Mouse (Mus musculus) 3T3-L1 (cell line): ENCODE results near the gene Tex101.
"Not testable (repeated sequence)": the region's sequence is repeated elsewhere in the genome, so short reads cannot be mapped to it uniquely, and the experiment has no call there.

Source experiments
- DNase-seq: peaks from one replicate; pipeline ENCODE4 v3.0.0-alpha.2; 2015; ENCODE audit warnings: low read depth, low spot score

Gene Tex101

DNA sequence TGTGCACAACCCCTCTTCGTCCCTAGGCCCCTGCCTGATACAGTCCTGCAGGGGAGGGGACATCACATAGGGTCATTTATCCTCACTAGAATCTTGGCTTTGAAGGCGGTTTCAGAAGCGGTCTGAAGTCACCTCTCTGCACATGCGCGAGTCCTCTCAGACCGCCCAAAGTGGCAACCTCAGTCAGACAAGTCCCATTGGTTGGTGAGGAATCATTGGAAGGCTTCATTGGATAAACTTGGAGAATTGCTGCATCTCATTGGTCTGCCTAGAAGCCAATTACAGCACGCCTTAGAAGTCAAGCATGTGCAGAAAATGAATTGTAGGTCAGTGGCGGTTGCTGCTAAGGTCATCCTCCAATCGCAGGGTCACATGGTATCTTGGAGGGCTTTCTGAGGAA, at the start of gene Tex101:
TSS of gene Tex101 (minus strand) at position 101 of the 400 bp plus-strand sequence.
- DNase-seq, result no peak

DNA sequence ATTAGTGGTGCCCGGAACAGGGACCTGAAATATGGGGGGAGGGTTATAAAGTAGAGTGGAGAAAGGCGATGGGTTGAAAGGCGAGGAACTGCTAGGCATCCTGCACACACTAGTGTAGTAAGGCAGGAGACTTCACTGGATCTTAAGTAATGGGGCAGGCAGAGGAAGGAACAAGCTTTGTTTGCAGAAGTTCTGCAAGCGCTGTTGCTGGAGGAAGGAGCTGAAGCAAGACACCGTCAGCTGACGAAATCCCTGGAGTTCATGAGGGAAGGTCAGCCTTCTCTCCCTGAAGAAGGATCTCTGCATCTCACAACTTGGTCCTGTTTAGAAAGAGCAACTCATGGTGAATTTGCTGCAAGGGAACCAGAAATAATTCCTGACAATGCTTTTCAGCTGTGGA, 38.6 kb upstream of the Tex101 start:
- DNase-seq, result no peak

DNA sequence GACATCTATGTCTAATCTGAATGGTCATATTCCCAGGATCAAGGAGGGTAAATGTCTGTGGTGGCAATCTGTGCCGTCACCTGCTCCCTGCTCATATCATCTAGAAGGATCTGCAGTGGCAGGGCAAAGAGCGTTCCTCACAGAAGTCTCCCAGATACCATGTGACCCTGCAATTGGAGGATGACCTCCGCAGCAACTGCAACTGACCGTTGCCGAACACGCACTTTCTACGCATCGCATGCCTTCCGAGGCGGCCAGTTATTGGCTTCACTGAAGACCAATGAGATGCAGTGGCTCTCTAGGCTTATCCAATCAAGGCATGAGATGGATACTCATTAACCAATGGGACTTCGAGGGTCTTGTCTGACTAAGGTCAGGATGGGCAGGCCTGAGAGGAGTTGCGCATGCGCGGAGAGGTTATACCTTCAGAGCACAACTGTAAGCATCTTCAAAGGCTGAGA, 32.4 kb upstream of the Tex101 start, which contains the start of gene BC049730:
TSS of gene BC049730 (plus strand) at position 411 of the 461 bp plus-strand sequence.
- DNase-seq, result no peak

GRCm38 (mm10) chr7:24702841-24703240, 26.4 kb upstream of the Tex101 start:
- DNase-seq, result not testable (repeated sequence)

DNA sequence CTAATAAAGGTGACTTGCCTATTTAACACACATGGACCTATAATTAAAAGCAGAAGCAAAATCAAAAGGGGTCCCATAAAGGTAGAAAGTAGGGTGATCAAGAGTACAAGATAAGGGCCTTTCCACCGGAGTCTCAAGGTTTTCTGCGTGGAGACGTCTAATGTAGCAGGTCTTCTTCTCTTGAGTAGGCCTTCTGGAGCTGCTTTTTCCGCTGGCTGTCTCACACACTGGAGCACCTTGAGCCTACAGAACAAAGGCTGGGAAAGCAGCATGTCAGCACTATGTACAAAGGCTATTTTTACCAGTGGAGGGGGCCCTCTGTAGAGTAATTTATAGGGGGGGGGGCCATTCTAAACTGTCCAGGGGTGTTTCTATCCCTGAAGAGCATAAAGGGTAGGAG, 21.4 kb upstream of the Tex101 start:
- not testable (repeated sequence) for DNase-seq

- DNase-seq, result not testable (repeated sequence)
These were observed 16.2 kb upstream of the Tex101 start for GRCm38 (mm10) chr7:24692693-24693092.

GRCm38 (mm10) chr7:24687519-24687918, 11.0 kb upstream of the Tex101 start:
- not testable (repeated sequence) for DNase-seq

DNA sequence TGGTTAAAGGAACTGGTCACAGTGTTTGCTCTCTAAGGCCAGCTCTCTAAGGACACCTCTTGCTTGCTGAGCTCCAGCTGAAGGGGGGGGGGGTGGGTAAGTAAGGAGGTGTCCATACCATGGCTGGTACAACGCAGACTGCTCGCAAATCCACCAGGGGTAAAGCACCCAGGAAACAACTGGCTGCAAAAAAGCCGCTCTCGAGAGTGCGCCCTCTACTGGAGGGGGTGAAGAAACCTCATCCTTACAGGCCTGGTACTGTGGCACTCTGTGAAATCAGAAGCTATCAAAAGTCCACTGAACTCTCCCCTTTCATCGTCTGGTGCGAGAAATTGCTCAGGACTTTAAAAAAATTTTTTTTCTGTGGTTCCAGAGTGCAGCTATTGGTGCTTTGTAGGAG, 7.6 kb upstream of the Tex101 start:
- not testable (repeated sequence) for DNase-seq

- DNase-seq, result no peak
These were observed 4.5 kb downstream of the Tex101 start for GRCm38 (mm10) chr7:24671944-24672439.

GRCm38 (mm10) chr7:24664959-24665358, 11.5 kb downstream of the Tex101 start:
- no peak for DNase-seq

GRCm38 (mm10) chr7:24664301-24664700, 12.2 kb downstream of the Tex101 start:
- no peak for DNase-seq

- DNase-seq, result peak; percentile 81
These were observed 13.9 kb downstream of the Tex101 start for GRCm38 (mm10) chr7:24662575-24662974.

- no peak for DNase-seq
These were observed 15.2 kb downstream of the Tex101 start for GRCm38 (mm10) chr7:24661118-24661904.

DNA sequence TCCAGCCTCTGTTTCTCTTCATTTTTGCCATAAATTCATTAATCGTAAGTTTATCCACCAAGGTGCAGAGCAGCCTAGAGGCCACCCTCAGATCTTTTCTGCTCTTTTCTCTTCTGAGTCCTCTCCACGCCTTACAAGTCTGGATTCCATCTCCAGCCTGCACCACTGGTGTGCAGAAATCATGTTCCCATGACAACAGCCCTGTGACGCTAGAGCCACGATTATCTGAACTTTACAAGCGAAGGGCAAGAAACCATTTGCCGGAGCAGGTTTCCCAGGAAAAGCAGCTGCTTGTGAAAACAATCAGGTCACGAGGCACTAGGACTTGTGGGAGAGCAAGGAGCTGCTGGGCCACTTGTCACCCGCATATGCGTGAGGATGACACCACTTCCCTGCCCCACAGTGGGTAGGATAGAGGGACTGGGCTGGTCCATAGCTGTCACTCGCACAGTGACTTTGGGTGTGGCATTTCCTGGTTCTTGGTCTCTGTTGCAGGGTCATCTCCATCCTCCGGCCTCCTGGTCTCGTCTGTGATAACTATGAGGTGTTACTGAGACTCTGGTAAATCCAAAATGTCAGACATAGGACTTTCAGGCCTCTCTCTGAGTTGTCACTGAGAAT, 16.6 kb downstream of the Tex101 start:
- no peak for DNase-seq

GRCm38 (mm10) chr7:24653681-24654080, 22.8 kb downstream of the Tex101 start:
- DNase-seq, result peak; percentile 51

DNA sequence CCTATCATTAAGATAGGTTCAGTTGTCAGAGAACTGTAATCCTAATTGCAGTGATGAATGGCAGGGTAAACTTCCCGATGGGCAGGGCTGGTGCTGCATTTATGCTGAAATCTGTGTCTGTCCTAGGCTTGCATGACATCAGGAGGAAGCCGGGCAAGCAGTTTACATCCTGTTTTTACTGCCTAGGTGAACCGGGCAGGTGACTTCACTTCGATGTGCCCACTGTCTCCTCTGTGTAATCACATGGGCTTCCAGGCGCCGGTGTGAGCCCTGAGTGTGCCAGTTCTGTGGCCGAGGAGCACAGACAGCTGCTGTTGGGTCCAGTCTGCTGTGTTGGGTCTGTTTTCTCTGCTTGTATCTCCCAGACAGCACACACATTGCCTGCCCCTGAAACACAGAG, 30.0 kb downstream of the Tex101 start:
- DNase-seq, result peak; percentile 8

DNA sequence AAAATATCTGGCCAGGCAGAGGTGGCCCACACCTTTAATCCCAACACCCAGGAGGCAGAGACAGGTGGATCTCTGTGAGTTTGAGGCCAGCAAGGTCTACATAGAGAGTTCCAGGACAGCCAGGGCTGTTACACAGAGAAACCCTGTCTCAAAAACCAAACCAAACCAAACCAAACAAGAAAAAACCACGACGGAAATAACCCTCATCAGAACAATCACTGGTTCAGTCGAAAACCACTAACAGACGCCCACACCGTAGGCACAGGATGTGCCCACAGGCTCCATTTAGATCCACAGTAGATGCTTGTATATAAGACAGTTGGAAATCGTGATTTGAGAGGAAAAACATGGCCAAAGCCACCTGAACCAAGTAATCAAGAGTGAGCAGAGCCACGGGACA, 31.5 kb downstream of the Tex101 start:
- DNase-seq, result no peak

DNA sequence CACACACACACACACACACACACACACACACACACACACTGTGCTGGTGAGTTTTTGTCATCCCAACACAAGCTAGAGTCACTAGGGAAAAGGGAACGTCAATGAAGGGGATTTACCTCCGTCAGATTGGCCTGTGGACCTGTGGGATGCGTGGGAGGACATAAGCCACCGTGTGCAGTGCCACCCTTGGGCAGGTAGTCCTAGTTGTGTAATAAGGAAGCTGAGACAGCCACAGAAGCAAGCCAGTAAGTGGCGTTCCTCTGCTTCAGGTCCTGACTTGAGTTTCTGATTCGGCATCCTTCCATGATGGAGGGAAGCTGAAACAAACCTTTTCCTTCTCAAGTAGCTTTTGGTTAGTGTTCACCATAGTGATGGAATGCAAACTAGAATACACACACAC, 32.0 kb downstream of the Tex101 start:
- DNase-seq, result no peak

GRCm38 (mm10) chr7:24642491-24642890, 34.0 kb downstream of the Tex101 start:
- peak; percentile 37 for DNase-seq

DNA sequence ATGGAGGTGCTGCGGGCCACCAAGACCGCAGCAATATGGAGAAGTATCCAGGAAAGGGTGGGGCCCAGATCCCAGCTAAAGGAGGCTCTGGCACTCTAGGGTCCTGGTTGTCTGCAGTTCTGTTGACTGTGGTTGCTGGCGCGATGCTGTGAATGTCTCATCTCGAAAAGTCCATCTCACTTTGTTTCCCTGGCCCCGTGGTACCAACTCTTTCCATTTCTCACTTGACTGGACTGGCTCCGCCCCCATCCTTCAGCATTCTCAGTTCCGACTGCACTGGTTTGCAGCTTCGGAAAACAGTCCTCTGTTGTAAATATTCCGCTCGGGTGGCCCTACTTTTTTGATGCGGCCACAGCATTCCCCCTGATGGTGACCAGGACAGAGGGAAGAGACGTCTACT, 36.0 kb downstream of the Tex101 start:
- DNase-seq, result no peak

DNA sequence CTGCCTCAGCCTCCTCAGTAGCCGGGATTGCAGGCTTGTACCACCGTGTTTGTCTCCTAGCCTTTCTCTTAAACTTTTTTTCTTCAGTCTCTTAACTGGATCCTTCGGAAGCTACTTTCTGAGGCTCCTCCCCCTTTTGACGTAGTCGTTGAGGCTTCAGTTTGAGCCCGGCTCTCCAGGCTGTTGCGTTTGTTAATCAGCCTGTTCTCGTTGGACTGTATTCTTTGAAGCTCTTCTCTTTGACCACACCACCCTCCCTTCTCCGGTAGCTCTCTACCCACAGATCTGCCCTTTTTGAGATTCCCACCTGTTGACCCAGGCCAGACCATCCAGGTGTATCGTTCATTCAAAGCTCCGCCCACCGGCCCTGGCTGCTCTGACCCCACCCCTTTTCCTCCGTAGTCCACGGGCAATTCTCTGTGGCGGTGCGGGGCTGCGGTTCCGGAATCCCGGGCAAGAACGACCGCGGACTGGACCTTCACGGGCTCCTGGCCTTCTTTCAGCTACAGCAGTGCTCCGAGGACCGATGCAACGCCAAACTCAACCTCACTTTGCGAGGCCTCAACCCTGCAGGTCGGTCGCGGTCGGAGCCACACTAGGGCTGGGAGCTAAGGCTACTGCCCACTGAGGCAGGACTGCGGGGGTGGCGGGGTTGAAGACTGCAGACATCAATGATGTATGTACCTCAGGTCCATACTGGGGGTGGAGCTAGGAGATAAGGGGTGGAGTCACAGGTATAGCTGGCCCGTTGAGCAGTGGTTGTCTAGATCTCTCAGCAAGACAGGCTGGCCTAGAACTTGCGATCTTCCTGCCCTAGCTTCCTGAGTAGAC, 38.2 kb downstream of the Tex101 start:
- DNase-seq, result no peak

DNA sequence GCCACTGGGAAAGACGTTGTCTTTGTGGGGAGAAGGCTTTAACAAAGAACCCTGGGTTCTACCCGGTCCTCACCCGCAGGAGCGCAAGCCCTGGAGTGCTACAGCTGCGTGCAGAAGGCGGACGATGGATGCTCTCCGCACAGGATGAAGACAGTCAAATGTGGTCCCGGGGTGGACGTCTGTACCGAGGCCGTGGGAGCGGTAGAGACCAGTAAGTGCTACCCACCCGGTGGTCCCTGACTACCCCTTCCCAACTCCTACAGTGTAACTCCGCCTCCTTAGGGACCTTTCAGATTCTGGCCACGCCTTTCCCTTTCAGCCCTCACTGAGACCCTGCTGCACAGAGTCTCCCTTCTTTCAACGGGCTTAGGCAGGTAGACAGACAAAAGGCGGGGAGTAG, 39.4 kb downstream of the Tex101 start:
- DNase-seq, result no peak
